In the genomic region with DNA sequence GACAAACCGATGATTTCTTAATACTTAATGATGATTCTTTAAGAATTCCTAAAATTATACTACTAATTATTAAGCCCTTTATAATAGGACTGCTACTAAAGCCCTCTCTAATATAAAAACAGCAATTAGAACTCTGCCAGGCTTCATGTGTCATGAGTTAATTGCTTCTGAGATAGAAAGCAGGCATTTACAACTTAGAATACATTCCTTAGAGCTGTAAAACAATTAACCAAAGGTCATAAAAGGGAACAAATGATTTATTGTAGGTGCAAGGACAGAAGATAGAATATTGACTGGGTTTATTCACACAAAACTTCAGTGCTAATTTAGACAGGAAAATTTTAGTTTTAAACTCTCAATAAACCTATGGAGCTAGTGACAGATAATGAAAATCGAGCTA, we compare ENCODE assay signal across 19 mouse cellular contexts.
"Had no signal": no experiment of that assay in that cellular context is flagged by ENCODE, and none has a peak within 500 bp of the region (broad histone marks: within the 10 kb centered on the region; RNA-seq: fewer than 3 reads in every experiment).

No protein-coding gene starts in this region.

- H3K9ac ChIP-seq: lung, embryonic 14.5 days; midbrain, embryonic 12.5 days; neural tube, embryonic 13.5 days; neural tube, embryonic 15.5 days had no signal

- H3K27me3 ChIP-seq: midbrain, embryonic 12.5 days; neural tube, embryonic 13.5 days; neural tube, embryonic 15.5 days had no signal

- H3K36me3 ChIP-seq: midbrain, embryonic 10.5 days; midbrain, embryonic 12.5 days; neural tube, embryonic 13.5 days; neural tube, embryonic 15.5 days had no signal

- DNase-seq: lung, adult 18-20 months; lung, embryonic 14.5 days; lung, postnatal 10 days; lung, postnatal 4 days; midbrain, embryonic 14.5 days; retina, postnatal 1 day; right cerebral cortex, adult 18-20 months; right cerebral cortex, postnatal 25 days; right cerebral cortex, postnatal 4 days; spleen, adult 18-20 months; thymus, adult 18-20 months; thymus, postnatal 14 days; thymus, postnatal 36 days had no signal

- H3K4me1 ChIP-seq: midbrain, embryonic 10.5 days; midbrain, embryonic 12.5 days; neural tube, embryonic 13.5 days; neural tube, embryonic 15.5 days had no signal

- H3K9me3 ChIP-seq: midbrain, embryonic 10.5 days; midbrain, embryonic 12.5 days; neural tube, embryonic 13.5 days; neural tube, embryonic 15.5 days had no signal

- H3K27ac ChIP-seq: midbrain, embryonic 10.5 days; midbrain, embryonic 12.5 days; neural tube, embryonic 13.5 days; neural tube, embryonic 15.5 days had no signal

- ATAC-seq: midbrain, embryonic 16.5 days had no signal

- H3K4me2 ChIP-seq: lung, embryonic 14.5 days; midbrain, embryonic 12.5 days; neural tube, embryonic 13.5 days; neural tube, embryonic 15.5 days had no signal

- H3K4me3 ChIP-seq: midbrain, embryonic 10.5 days; midbrain, embryonic 12.5 days; myocyte; neural tube, embryonic 13.5 days; neural tube, embryonic 15.5 days had no signal
